Mouse (Mus musculus): ENCODE measurements around the gene Lrsam1. TPM values are rescaled to one million over a fixed set of nuclear protein-coding genes. Genes with fewer than 3 reads are reported as not detected.

The Lrsam1 gene
- polyA plus RNA-seq, 1 experiment from 2014 or later = 9.2 TPM

DNA sequence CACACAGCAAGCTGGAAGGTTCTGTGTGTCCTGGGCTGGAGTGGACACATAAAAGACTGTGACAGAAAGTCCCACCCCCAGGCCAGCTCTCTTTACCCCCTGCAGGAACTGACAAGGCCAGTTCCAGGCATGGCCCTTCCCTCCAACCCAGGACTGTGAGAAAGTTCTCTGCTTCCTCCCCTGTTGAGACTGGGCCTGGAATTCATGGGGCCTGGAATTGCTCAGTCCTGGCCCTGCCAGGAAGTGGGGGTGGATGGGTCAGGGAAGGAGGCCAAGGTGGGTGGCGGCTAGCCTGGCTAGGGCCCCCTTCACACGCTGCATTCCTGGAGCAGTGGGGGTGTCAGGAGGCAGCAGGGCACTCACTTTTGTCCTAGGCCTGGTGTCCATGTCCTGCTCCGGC, 46.5 kb downstream of the Lrsam1 start:
- Histone ChIP-seq H3K9ac (ENCODE audit: low read depth, low read length) (peak overlapping the region; percentile 40), H3K27me3 (replicated peaks; ENCODE audit: control insufficient read depth, insufficient read depth, low read length) (no peaks in the 10 kb centered on the region), H3K36me3 (ENCODE audit: control insufficient read depth, insufficient read depth, low read length) (peaks cover 66% of the 10 kb centered on the region), H3K9me3 (ENCODE audit: control insufficient read depth, low read length) (no peaks in the 10 kb centered on the region), H3K4me1 (ENCODE audit: control insufficient read depth, insufficient read depth, low read length) (no peaks in the 10 kb centered on the region; the same call in 1 of the 2 replicates), H3K4me2 (ENCODE audit: low read depth, low read length) (no peak overlapping the region), H3K4me3 (ENCODE audit: low read depth, low read length) (no peak overlapping the region), H3K27ac (replicated peaks; ENCODE audit: low read depth, low read length) (peak overlapping the region; percentile 69)
- 43% methylated on average over 3 of the region's 3 CpGs for WGBS
- ATAC-seq (ENCODE audit: low read depth) = no peak; the same call in 1 of the 2 replicates
- DNase-seq (ENCODE audit: low spot score) = peak; percentile 63

GRCm38 (mm10) chr2:32914362-32914761, 47.1 kb downstream of the Lrsam1 start:
- Histone ChIP-seq H3K4me1 (ENCODE audit: control insufficient read depth, insufficient read depth, low read length) (no peaks in the 10 kb centered on the region; the same call in 1 of the 2 replicates), H3K36me3 (ENCODE audit: control insufficient read depth, insufficient read depth, low read length) (peaks cover 61% of the 10 kb centered on the region), H3K4me2 (ENCODE audit: low read depth, low read length) (no peak overlapping the region), H3K9ac (ENCODE audit: low read depth, low read length) (peak overlapping the region; percentile 40; the same call in 1 of the 2 replicates), H3K4me3 (ENCODE audit: low read depth, low read length) (no peak overlapping the region), H3K27ac (replicated peaks; ENCODE audit: low read depth, low read length) (peak overlapping the region; percentile 69), H3K9me3 (ENCODE audit: control insufficient read depth, low read length) (no peaks in the 10 kb centered on the region), H3K27me3 (replicated peaks; ENCODE audit: control insufficient read depth, insufficient read depth, low read length) (no peaks in the 10 kb centered on the region)
- WGBS = 74% methylated on average over 5 of the region's 5 CpGs
- no peak for ATAC-seq (ENCODE audit: low read depth)
- DNase-seq (ENCODE audit: low spot score) = no peak

- Histone ChIP-seq H3K9me3 (ENCODE audit: control insufficient read depth, low read length) (no peaks in the 10 kb centered on the region), H3K9ac (ENCODE audit: low read depth, low read length) (no peak overlapping the region), H3K4me2 (ENCODE audit: low read depth, low read length) (no peak overlapping the region), H3K27ac (replicated peaks; ENCODE audit: low read depth, low read length) (no peak overlapping the region), H3K36me3 (ENCODE audit: control insufficient read depth, insufficient read depth, low read length) (peaks cover 45% of the 10 kb centered on the region), H3K4me1 (ENCODE audit: control insufficient read depth, insufficient read depth, low read length) (peaks cover 14% of the 10 kb centered on the region), H3K27me3 (replicated peaks; ENCODE audit: control insufficient read depth, insufficient read depth, low read length) (no peaks in the 10 kb centered on the region), H3K4me3 (ENCODE audit: low read depth, low read length) (no peak overlapping the region)
- ATAC-seq (ENCODE audit: low read depth) (peak; percentile 32; the same call in 1 of the 2 replicates), DNase-seq (ENCODE audit: low spot score) (peak; percentile 89)
- 29% methylated on average over 19 of the region's 19 CpGs for WGBS
Observed at GRCm38 (mm10) chr2:32912210-32912804, 49.1 kb downstream of the Lrsam1 start.

DNA sequence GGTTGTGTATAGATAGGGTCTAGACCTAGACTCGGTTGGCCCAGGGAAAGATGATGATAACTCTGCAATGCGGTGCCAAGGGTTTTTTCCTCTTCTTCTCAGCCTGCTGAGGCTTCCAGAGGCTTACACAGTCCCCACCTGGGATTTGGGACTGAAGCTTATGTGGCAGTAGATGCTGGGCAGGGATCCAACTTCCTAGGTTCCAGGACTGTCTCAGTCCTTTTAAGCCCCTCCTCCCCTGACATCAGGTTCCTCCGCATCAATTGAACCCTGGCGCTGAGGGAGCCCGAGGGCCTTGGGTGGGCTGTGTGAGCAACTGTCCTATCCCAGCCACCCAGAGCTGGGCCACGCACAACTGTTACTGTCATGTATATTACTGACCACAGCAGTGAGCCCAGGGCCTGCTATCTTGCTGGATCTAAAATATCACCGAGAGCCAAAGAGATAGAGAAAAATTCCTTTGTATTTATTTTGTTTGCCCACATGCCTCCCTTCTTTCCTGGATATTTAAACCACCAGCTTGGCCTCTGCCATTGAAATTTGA, 49.7 kb downstream of the Lrsam1 start:
- no peak for ATAC-seq (ENCODE audit: low read depth)
- Histone ChIP-seq H3K36me3 (ENCODE audit: control insufficient read depth, insufficient read depth, low read length) (peaks cover 45% of the 10 kb centered on the region), H3K9me3 (ENCODE audit: control insufficient read depth, low read length) (no peaks in the 10 kb centered on the region), H3K9ac (ENCODE audit: low read depth, low read length) (no peak overlapping the region), H3K4me3 (ENCODE audit: low read depth, low read length) (no peak overlapping the region), H3K4me2 (ENCODE audit: low read depth, low read length) (no peak overlapping the region), H3K4me1 (ENCODE audit: control insufficient read depth, insufficient read depth, low read length) (peaks cover 14% of the 10 kb centered on the region), H3K27ac (replicated peaks; ENCODE audit: low read depth, low read length) (no peak overlapping the region), H3K27me3 (replicated peaks; ENCODE audit: control insufficient read depth, insufficient read depth, low read length) (no peaks in the 10 kb centered on the region)
- 73% methylated on average over 7 of the region's 7 CpGs for WGBS
- no peak for DNase-seq (ENCODE audit: low spot score)

DNA sequence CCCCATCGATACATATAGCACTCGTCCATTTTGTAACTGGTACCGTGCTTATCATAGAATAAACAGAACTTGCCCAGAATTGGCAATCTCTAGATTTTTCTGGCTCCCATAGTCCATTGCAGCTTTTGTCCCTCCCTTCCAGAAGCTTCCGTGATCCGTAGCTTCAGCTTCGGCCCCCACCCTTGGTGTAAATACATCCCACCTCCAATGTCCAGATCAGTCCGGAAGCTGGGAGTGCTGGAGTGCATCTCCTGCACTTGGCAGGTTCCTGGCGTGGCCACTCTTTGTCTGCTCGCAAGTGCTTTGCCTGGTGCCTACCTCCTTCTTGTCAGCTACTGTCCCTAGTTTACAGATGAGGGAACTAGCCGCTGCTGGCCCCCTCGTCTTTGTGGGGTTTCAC, 52.6 kb downstream of the Lrsam1 start:
- H3K9ac ChIP-seq (ENCODE audit: low read depth, low read length) = no peak overlapping the region
- H3K4me1 ChIP-seq (ENCODE audit: control insufficient read depth, insufficient read depth, low read length) = peaks cover 14% of the 10 kb centered on the region
- H3K27ac ChIP-seq (replicated peaks; ENCODE audit: low read depth, low read length) = peak overlapping the region; percentile 72
- no peaks in the 10 kb centered on the region for H3K9me3 ChIP-seq (ENCODE audit: control insufficient read depth, low read length)
- no peak overlapping the region for H3K4me2 ChIP-seq (ENCODE audit: low read depth, low read length)
- 48% methylated on average over 11 of the region's 11 CpGs for WGBS
- ATAC-seq (ENCODE audit: low read depth) (no peak), DNase-seq (ENCODE audit: low spot score) (no peak)
- no peak overlapping the region for H3K4me3 ChIP-seq (ENCODE audit: low read depth, low read length)
- H3K36me3 ChIP-seq (ENCODE audit: control insufficient read depth, insufficient read depth, low read length) = peaks cover 34% of the 10 kb centered on the region
- H3K27me3 ChIP-seq (replicated peaks; ENCODE audit: control insufficient read depth, insufficient read depth, low read length) = no peaks in the 10 kb centered on the region

DNA sequence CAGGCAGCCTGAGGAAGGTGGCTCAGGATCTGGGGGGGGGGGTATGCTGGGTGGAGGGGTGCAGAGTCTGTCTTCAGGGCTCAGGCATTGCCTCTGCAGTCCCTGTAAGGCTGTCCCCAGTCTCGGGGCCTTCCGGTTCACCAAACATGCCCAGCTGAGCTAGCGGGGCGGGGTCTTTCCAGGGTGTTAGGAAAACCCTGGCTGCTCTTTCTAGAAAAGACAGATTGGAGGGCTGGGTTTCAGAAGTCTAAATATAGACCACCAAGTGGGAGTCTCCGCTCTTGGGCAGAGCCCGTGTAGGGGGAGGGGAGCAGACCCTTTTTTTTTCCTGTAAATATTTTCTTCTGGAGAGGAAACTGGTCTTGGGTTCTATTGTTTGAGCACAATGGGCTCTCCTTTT, 53.1 kb downstream of the Lrsam1 start:
- peak; percentile 70 for ATAC-seq (ENCODE audit: low read depth)
- 8% methylated on average over 6 of the region's 6 CpGs for WGBS
- Histone ChIP-seq H3K36me3 (ENCODE audit: control insufficient read depth, insufficient read depth, low read length) (peaks cover 30% of the 10 kb centered on the region), H3K4me3 (ENCODE audit: low read depth, low read length) (no peak overlapping the region), H3K9me3 (ENCODE audit: control insufficient read depth, low read length) (no peaks in the 10 kb centered on the region), H3K9ac (ENCODE audit: low read depth, low read length) (0 out of 2 replicates have a peak overlapping the region, but pooled peaks have one; percentile 21), H3K4me2 (ENCODE audit: low read depth, low read length) (no peak overlapping the region), H3K27ac (replicated peaks; ENCODE audit: low read depth, low read length) (peak overlapping the region; percentile 72), H3K27me3 (replicated peaks; ENCODE audit: control insufficient read depth, insufficient read depth, low read length) (no peaks in the 10 kb centered on the region), H3K4me1 (ENCODE audit: control insufficient read depth, insufficient read depth, low read length) (peaks cover 14% of the 10 kb centered on the region)
- DNase-seq (ENCODE audit: low spot score) = peak; percentile 93

GRCm38 (mm10) chr2:32907442-32907841, 54.0 kb downstream of the Lrsam1 start:
- Histone ChIP-seq H3K4me3 (ENCODE audit: low read depth, low read length) (no peak overlapping the region), H3K9ac (ENCODE audit: low read depth, low read length) (no peak overlapping the region), H3K9me3 (ENCODE audit: control insufficient read depth, low read length) (no peaks in the 10 kb centered on the region), H3K4me1 (ENCODE audit: control insufficient read depth, insufficient read depth, low read length) (peaks cover 14% of the 10 kb centered on the region), H3K27ac (replicated peaks; ENCODE audit: low read depth, low read length) (peak overlapping the region; percentile 72), H3K4me2 (ENCODE audit: low read depth, low read length) (no peak overlapping the region), H3K36me3 (ENCODE audit: control insufficient read depth, insufficient read depth, low read length) (peaks cover 22% of the 10 kb centered on the region), H3K27me3 (replicated peaks; ENCODE audit: control insufficient read depth, insufficient read depth, low read length) (no peaks in the 10 kb centered on the region)
- WGBS = 63% methylated on average over 8 of the region's 8 CpGs
- no peak for ATAC-seq (ENCODE audit: low read depth)
- no peak for DNase-seq (ENCODE audit: low spot score)

GRCm38 (mm10) chr2:32905297-32905696, 56.1 kb downstream of the Lrsam1 start:
- ATAC-seq (ENCODE audit: low read depth) (no peak), DNase-seq (ENCODE audit: low spot score) (no peak)
- H3K27me3 ChIP-seq (replicated peaks; ENCODE audit: control insufficient read depth, insufficient read depth, low read length) = no peaks in the 10 kb centered on the region
- H3K27ac ChIP-seq (replicated peaks; ENCODE audit: low read depth, low read length) = no peak overlapping the region
- H3K4me2 ChIP-seq (ENCODE audit: low read depth, low read length) = no peak overlapping the region
- H3K9me3 ChIP-seq (ENCODE audit: control insufficient read depth, low read length) = no peaks in the 10 kb centered on the region
- no peak overlapping the region for H3K4me3 ChIP-seq (ENCODE audit: low read depth, low read length)
- peaks cover 14% of the 10 kb centered on the region for H3K4me1 ChIP-seq (ENCODE audit: control insufficient read depth, insufficient read depth, low read length)
- no peak overlapping the region for H3K9ac ChIP-seq (ENCODE audit: low read depth, low read length)
- 81% methylated on average over 8 of the region's 8 CpGs for WGBS
- peaks cover 4% of the 10 kb centered on the region for H3K36me3 ChIP-seq (ENCODE audit: control insufficient read depth, insufficient read depth, low read length)

GRCm38 (mm10) chr2:32904637-32905036, 56.8 kb downstream of the Lrsam1 start:
- H3K27me3 ChIP-seq (replicated peaks; ENCODE audit: control insufficient read depth, insufficient read depth, low read length) = no peaks in the 10 kb centered on the region
- H3K4me1 ChIP-seq (ENCODE audit: control insufficient read depth, insufficient read depth, low read length) = peaks cover 14% of the 10 kb centered on the region
- 86% methylated on average over 5 of the region's 5 CpGs for WGBS
- H3K36me3 ChIP-seq (ENCODE audit: control insufficient read depth, insufficient read depth, low read length) = no peaks in the 10 kb centered on the region; the same call in 1 of the 2 replicates
- DNase-seq (ENCODE audit: low spot score) = no peak
- no peak overlapping the region for H3K4me2 ChIP-seq (ENCODE audit: low read depth, low read length)
- H3K9me3 ChIP-seq (ENCODE audit: control insufficient read depth, low read length) = no peaks in the 10 kb centered on the region
- H3K4me3 ChIP-seq (ENCODE audit: low read depth, low read length) = no peak overlapping the region
- ATAC-seq (ENCODE audit: low read depth) = no peak
- H3K27ac ChIP-seq (replicated peaks; ENCODE audit: low read depth, low read length) = no peak overlapping the region
- H3K9ac ChIP-seq (ENCODE audit: low read depth, low read length) = no peak overlapping the region
